Mouse (Mus musculus) heart, embryonic 10.5 days (tissue): ENCODE data around the gene H2afv. TPM values are rescaled to one million over a fixed set of nuclear protein-coding genes. Genes with fewer than 3 reads are reported as not detected.

Source experiments
- DNase-seq: peaks from one replicate; pipeline ENCODE4 v3.0.0-alpha.2; 2017; ENCODE audit warnings: low spot score
- H3K27ac ChIP-seq: fragments of 300-500 bp; sonication (generic); 2 replicates; pipeline ENCODE4 v1.5.1; 2016; ENCODE audit warnings: mild to moderate bottlenecking
- H3K27me3 ChIP-seq: fragments of 300-500 bp; sonication (generic); 2 replicates; pipeline ENCODE4 v1.6.1; 2016; ENCODE audit warnings: mild to moderate bottlenecking; ENCODE audit not compliant: poor library complexity, insufficient read depth, severe bottlenecking
- H3K36me3 ChIP-seq: fragments of 300-500 bp; sonication (generic); 2 replicates; pipeline ENCODE4 v1.6.1; 2016; ENCODE audit warnings: mild to moderate bottlenecking, moderate library complexity
- H3K4me1 ChIP-seq: fragments of 300-500 bp; sonication (generic); 2 replicates; pipeline ENCODE4 v1.6.1; 2016; ENCODE audit warnings: mild to moderate bottlenecking
- H3K4me3 ChIP-seq: fragments of 300-500 bp; sonication (generic); 2 replicates; pipeline ENCODE4 v1.5.1; 2016; ENCODE audit warnings: mild to moderate bottlenecking, moderate library complexity
- H3K9me3 ChIP-seq: fragments of 300-500 bp; sonication (generic); 2 replicates; pipeline ENCODE4 v1.6.1; 2016; ENCODE audit warnings: mild to moderate bottlenecking, moderate library complexity
- WGBS: fragments of 180-500 bp; shearing (Covaris S2); methylation state at CpG from one replicate; pipeline ENCODE4 v1.1.7; 2016; 5-methylcytosine and 5-hydroxymethylcytosine counted together
- polyA plus RNA-seq: library from polyadenylated mRNA; unstranded; fragments of >200 nt; fragmentation: Nextera tagmentation; extraction: Ambion mirVana; gene quantifications from 2 replicates; pipeline ENCODE4 v1.2.1, GENCODE M21; 2016

H2afv gene
- polyA plus RNA-seq, 1 experiment from 2014 or later: 415 TPM

DNA sequence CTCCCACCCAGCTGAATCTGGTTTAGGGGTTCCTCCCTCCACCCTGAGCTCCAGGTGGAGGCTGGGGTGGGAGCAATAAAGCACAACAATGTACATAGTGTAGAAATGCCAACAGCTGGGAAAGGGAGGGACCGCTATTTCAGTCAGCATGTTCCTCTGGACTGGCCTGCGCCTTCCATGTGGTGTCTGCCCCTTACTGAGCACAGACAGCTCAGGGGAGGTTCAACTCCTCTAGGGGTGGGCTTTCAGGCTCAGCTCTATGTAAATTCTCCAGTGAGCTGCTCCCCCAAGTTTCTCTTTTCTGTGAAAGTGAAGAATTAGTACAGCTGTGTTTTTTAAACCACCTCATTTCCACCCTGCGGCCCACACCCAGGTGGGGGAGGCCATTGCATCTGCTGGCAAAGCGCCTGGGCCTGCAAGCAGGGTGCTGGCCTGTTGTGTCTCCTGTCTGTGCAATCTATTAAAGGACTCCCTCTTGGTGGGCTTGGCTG lies 38.6 kb downstream of the H2afv start:
- Histone ChIP-seq H3K36me3 (peaks cover 52% of the 10 kb centered on the region), H3K9me3 (no peaks in the 10 kb centered on the region), H3K4me1 (peaks cover 26% of the 10 kb centered on the region), H3K27ac (peak overlapping the region; percentile 8; the same call in 1 of the 2 replicates), H3K4me3 (no peak overlapping the region), H3K27me3 (no peaks in the 10 kb centered on the region)
- no peak for DNase-seq
- WGBS: 78% methylated on average over 4 of the region's 4 CpGs

GRCm38 (mm10) chr11:6404699-6405566 lies 39.3 kb downstream of the H2afv start:
- 90% methylated on average over 9 of the region's 9 CpGs for WGBS
- no peaks in the 10 kb centered on the region for H3K27me3 ChIP-seq
- H3K27ac ChIP-seq: peak overlapping the region; percentile 8; the same call in 1 of the 2 replicates
- peaks cover 22% of the 10 kb centered on the region for H3K4me1 ChIP-seq
- no peak for DNase-seq
- H3K4me3 ChIP-seq: no peak overlapping the region
- peaks cover 59% of the 10 kb centered on the region for H3K36me3 ChIP-seq
- no peaks in the 10 kb centered on the region for H3K9me3 ChIP-seq

GRCm38 (mm10) chr11:6403830-6404405 lies 40.3 kb downstream of the H2afv start:
- peaks cover 22% of the 10 kb centered on the region for H3K4me1 ChIP-seq
- no peaks in the 10 kb centered on the region for H3K27me3 ChIP-seq
- no peak overlapping the region for H3K4me3 ChIP-seq
- no peak overlapping the region for H3K27ac ChIP-seq
- no peaks in the 10 kb centered on the region for H3K9me3 ChIP-seq
- no peak for DNase-seq
- WGBS: 96% methylated on average over 5 of the region's 5 CpGs
- H3K36me3 ChIP-seq: peaks cover 69% of the 10 kb centered on the region

- 88% methylated on average over 19 of the region's 19 CpGs for WGBS
- peaks cover 80% of the 10 kb centered on the region for H3K36me3 ChIP-seq
- H3K4me1 ChIP-seq: peaks cover 22% of the 10 kb centered on the region
- no peaks in the 10 kb centered on the region for H3K27me3 ChIP-seq
- no peak overlapping the region for H3K4me3 ChIP-seq
- no peak overlapping the region for H3K27ac ChIP-seq
- DNase-seq: no peak
- no peaks in the 10 kb centered on the region for H3K9me3 ChIP-seq
These were observed 41.4 kb downstream of the H2afv start for GRCm38 (mm10) chr11:6402515-6403510.

GRCm38 (mm10) chr11:6398141-6398540 lies 46.1 kb downstream of the H2afv start:
- Histone ChIP-seq H3K4me3 (no peak overlapping the region), H3K36me3 (peaks cover 93% of the 10 kb centered on the region), H3K27me3 (no peaks in the 10 kb centered on the region), H3K27ac (no peak overlapping the region), H3K4me1 (peaks cover 3% of the 10 kb centered on the region; the same call in 1 of the 2 replicates), H3K9me3 (no peaks in the 10 kb centered on the region)
- DNase-seq: no peak
- WGBS: 90% methylated on average over 10 of the region's 10 CpGs

GRCm38 (mm10) chr11:6395565-6395964 lies 48.7 kb downstream of the H2afv start:
- no peak overlapping the region for H3K4me3 ChIP-seq
- no peak for DNase-seq
- no peak overlapping the region for H3K27ac ChIP-seq
- no peaks in the 10 kb centered on the region for H3K27me3 ChIP-seq
- no peaks in the 10 kb centered on the region for H3K9me3 ChIP-seq
- H3K4me1 ChIP-seq: peaks cover 12% of the 10 kb centered on the region
- H3K36me3 ChIP-seq: peaks cover 85% of the 10 kb centered on the region
- 85% methylated on average over 5 of the region's 5 CpGs for WGBS

DNA sequence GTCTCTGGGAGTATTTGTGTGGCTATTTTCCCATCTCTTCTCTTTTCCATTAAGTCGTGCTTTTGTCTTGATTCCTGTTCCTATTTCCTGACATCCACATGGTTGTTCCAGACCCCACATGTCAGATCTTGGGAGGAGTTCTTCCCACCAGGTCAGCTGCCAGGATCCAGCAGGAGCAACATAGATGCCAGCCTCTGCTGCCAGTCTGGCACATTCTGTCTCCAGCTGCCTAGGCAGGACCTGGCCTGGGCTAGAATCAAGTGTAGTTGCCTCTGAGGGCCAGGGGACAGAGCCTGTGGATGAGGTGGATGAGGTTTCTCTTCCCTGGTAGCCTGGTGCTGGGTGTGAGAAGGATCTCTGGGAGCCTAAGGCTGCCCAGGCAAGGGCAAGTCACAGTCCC lies 50.4 kb downstream of the H2afv start:
- 71% methylated on average over 1 of the region's 1 CpGs for WGBS
- peaks cover 22% of the 10 kb centered on the region for H3K4me1 ChIP-seq
- no peaks in the 10 kb centered on the region for H3K27me3 ChIP-seq
- DNase-seq: no peak
- H3K9me3 ChIP-seq: no peaks in the 10 kb centered on the region
- 0 out of 2 replicates have a peak overlapping the region, but pooled peaks have one; percentile 7 for H3K27ac ChIP-seq
- no peak overlapping the region for H3K4me3 ChIP-seq
- peaks cover 68% of the 10 kb centered on the region for H3K36me3 ChIP-seq

DNA sequence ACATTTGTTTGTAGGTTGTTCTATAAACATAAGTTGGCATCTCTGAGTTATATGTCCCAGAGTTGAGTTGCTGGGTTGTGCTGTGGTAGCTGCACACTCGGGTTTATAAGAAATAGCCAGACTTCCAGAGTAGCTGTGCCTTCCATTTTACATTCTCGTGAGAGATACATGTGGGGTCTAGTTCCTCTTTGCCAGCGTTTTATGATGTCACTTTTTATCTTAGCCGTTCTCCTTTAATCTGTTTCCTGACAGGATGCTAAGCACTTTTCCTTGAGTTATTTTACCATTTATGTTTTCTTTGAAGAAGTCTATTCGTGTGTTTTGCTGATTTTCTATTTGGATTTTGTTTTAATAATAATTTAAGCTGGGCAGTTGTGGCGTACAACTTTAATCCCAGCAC lies 51.4 kb downstream of the H2afv start:
- 76% methylated on average over 6 of the region's 6 CpGs for WGBS
- Histone ChIP-seq H3K4me3 (no peak overlapping the region), H3K27ac (no peak overlapping the region), H3K4me1 (peaks cover 22% of the 10 kb centered on the region), H3K27me3 (no peaks in the 10 kb centered on the region), H3K36me3 (peaks cover 58% of the 10 kb centered on the region), H3K9me3 (no peaks in the 10 kb centered on the region)
- no peak for DNase-seq

- H3K27ac ChIP-seq: no peak overlapping the region
- no peaks in the 10 kb centered on the region for H3K27me3 ChIP-seq
- peaks cover 46% of the 10 kb centered on the region for H3K36me3 ChIP-seq
- no peaks in the 10 kb centered on the region for H3K9me3 ChIP-seq
- WGBS: 83% methylated on average over 8 of the region's 8 CpGs
- H3K4me1 ChIP-seq: peaks cover 22% of the 10 kb centered on the region
- H3K4me3 ChIP-seq: no peak overlapping the region
- no peak for DNase-seq
These were observed 52.5 kb downstream of the H2afv start for GRCm38 (mm10) chr11:6391516-6392276.

GRCm38 (mm10) chr11:6390376-6391053 lies 53.7 kb downstream of the H2afv start:
- WGBS: 81% methylated on average over 8 of the region's 8 CpGs
- no peak for DNase-seq
- Histone ChIP-seq H3K4me3 (peak overlapping the region; percentile 87), H3K27me3 (no peaks in the 10 kb centered on the region), H3K4me1 (peaks cover 22% of the 10 kb centered on the region), H3K36me3 (peaks cover 34% of the 10 kb centered on the region), H3K27ac (no peak overlapping the region), H3K9me3 (no peaks in the 10 kb centered on the region)

DNA sequence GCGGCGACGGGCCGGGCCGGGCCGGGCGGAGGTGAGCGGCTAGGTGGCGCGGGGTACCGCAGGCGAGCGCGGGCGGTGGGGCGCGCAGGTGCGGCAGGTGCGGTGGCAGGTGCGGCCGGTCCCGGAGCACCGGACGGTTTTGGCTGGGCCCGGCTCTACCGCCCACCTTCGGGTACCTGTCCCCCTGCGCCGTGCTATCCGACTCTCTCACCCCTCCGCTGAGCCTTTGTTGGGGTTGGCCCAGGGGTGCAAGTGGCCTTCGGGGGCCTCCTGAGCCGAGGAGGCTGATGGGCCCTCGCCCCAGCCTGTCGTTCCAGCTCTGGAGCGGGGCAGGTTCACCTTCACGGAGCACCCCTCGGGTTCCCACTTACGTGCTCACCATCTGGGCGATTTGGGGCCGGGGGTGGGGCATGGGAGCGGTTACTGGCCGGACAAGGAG lies 54.7 kb downstream of the H2afv start:
- Histone ChIP-seq H3K27ac (peak overlapping the region; percentile 90), H3K4me1 (peaks cover 22% of the 10 kb centered on the region), H3K9me3 (no peaks in the 10 kb centered on the region), H3K4me3 (peak overlapping the region; percentile 87), H3K27me3 (no peaks in the 10 kb centered on the region), H3K36me3 (peaks cover 24% of the 10 kb centered on the region)
- no peak for DNase-seq
- 2% methylated on average over 42 of the region's 43 CpGs for WGBS
